23 mouse cellular contexts compared by ENCODE assay signal in the genomic region with DNA sequence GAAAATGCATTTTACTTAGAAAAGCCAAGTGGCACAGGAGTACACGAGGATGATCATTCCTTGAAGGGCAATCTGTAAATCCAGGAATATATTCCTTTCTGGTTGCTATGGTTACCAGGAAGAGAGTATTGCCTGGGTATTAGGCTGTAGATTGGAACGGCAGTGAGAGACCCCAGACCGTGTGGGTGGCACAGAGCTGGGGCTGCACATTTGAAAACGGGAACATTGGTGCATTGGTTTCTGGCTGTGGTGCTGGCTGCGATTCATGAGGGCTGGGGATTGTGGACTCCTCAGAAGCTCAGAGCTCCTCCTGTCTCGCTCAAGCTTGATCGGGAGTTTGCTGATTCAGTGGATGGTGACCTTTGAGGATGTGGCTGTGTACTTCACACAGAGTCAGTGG. TPM values are rescaled to one million over a fixed set of nuclear protein-coding genes. Genes with fewer than 3 reads are reported as not detected.
DNase-seq lines count a peak whose midpoint lies in the region; ATAC-seq and TF ChIP-seq lines count a peak whose summit lies in the region.
"Had no signal": no experiment of that assay in that cellular context is flagged by ENCODE, and none has a peak within 500 bp of the region (broad histone marks: within the 10 kb centered on the region; RNA-seq: fewer than 3 reads in every experiment).

No protein-coding gene starts in this region.

- peaks cover 20% of the 10 kb centered on the region for H3K4me1 ChIP-seq in midbrain, embryonic 16.5 days (ENCODE audit: control insufficient read depth, insufficient read depth, low read length)
- peaks cover 27% of the 10 kb centered on the region for H3K4me1 ChIP-seq in midbrain, embryonic 15.5 days

- ATAC-seq in midbrain, embryonic 16.5 days = no peak
- no peak for ATAC-seq in midbrain, embryonic 15.5 days (replicated peaks)
- ATAC-seq: activated CD4-positive, CD25-positive, alpha-beta regulatory T cell, adult 4 months; CD4-positive, CD25-positive, alpha-beta regulatory T cell, adult 4 months; Patski had no signal

- TF ChIP-seq CTCF in layer of hippocampus, adult 2 months (conservative IDR thresholded peaks at IDR 0.05) = no peak

- peak in 1 of 2 experiments; percentile 32 for DNase-seq in layer of hippocampus, adult 2 months (ENCODE audit: low spot score in 2 of 2)
- no peak for DNase-seq in layer of hippocampus, adult 8-10 months (ENCODE audit: low spot score in 2 of 2)
- DNase-seq in layer of hippocampus, adult 9-11 months = peak; percentile 59
- DNase-seq in layer of hippocampus, postnatal 25 days (ENCODE audit: extremely low spot score in 1 of 2, low spot score in 1 of 2) = no peak
- DNase-seq in right cerebral cortex, postnatal 10 days (ENCODE audit: low spot score in 2 of 2) = peak; percentile 56 to 57
- no peak for DNase-seq in right cerebral cortex, adult 2 months (ENCODE audit: low spot score in 2 of 2)
- DNase-seq: adrenal gland, adult 2 months; adrenal gland, adult 8-10 months; adrenal gland, postnatal 10 days; adrenal gland, postnatal 14 days; adrenal gland, postnatal 25 days; adrenal gland, postnatal 36 days; B cell, adult 2 months; cerebellum, adult 11 months; cerebellum, adult 11-12 months had no signal

- peak overlapping the region; percentile 31; the same call in 1 of the 2 replicates for H3K9ac ChIP-seq in midbrain, embryonic 16.5 days (ENCODE audit: low read depth, low read length)
- H3K9ac ChIP-seq in midbrain, embryonic 15.5 days = no peak overlapping the region

- H3K27ac ChIP-seq in layer of hippocampus, adult 2 months = peak overlapping the region; percentile 68
- no peak overlapping the region; the same call in 1 of the 2 replicates for H3K27ac ChIP-seq in midbrain, embryonic 16.5 days (ENCODE audit: low read length)
- H3K27ac ChIP-seq in midbrain, embryonic 15.5 days = no peak overlapping the region

- H3K4me3 ChIP-seq in layer of hippocampus, adult 2 months = no peak overlapping the region
- H3K4me3 ChIP-seq in midbrain, embryonic 16.5 days (ENCODE audit: low read depth, low read length) = no peak overlapping the region
- no peak overlapping the region for H3K4me3 ChIP-seq in midbrain, embryonic 15.5 days

- H3K36me3 ChIP-seq in midbrain, embryonic 16.5 days (ENCODE audit: control insufficient read depth, insufficient read depth, low read length) = peaks cover 9% of the 10 kb centered on the region
- peaks cover 13% of the 10 kb centered on the region for H3K36me3 ChIP-seq in midbrain, embryonic 15.5 days (replicated peaks)

- no peaks in the 10 kb centered on the region for H3K27me3 ChIP-seq in midbrain, embryonic 16.5 days (ENCODE audit: control insufficient read depth, insufficient read depth, low read depth, low read length)
- H3K27me3 ChIP-seq in midbrain, embryonic 15.5 days (replicated peaks) = no peaks in the 10 kb centered on the region
- H3K27me3 ChIP-seq: CH12.LX, Patski had no signal

- H3K9me3 ChIP-seq in midbrain, embryonic 16.5 days (replicated peaks; ENCODE audit: control insufficient read depth, low read length, poor library complexity, severe bottlenecking) = no peaks in the 10 kb centered on the region
- no peaks in the 10 kb centered on the region for H3K9me3 ChIP-seq in midbrain, embryonic 15.5 days
- H3K9me3 ChIP-seq: G1E had no signal

- H3K4me2 ChIP-seq in midbrain, embryonic 16.5 days (ENCODE audit: low read length) = no peak overlapping the region
- no peak overlapping the region for H3K4me2 ChIP-seq in midbrain, embryonic 15.5 days

- WGBS in midbrain, embryonic 16.5 days = 61% methylated on average over 7 of the region's 7 CpGs
- WGBS in midbrain, embryonic 15.5 days = 59% methylated on average over 7 of the region's 7 CpGs

RNA-seq across cellular contexts. Expression of a gene that starts 8.6 kb away (rescaled TPM):
- 100 to 1,000 TPM; 318 to 323 TPM for total RNA-seq in layer of hippocampus, adult 2 months (2021)
- total RNA-seq in layer of hippocampus, adult 8-10 months (2022) = 100 to 1,000 TPM; 289 to 388 (median 323) TPM
- 100 to 1,000 TPM; 275 to 303 TPM for total RNA-seq in layer of hippocampus, postnatal 25 days (2021)
- polyA plus RNA-seq in midbrain, embryonic 16.5 days (2015; fragmentation: Nextera tagmentation; extraction: Ambion mirVana) = 391 and 407 TPM in 2 replicates
- polyA plus RNA-seq in midbrain, embryonic 15.5 days (2015; fragmentation: Nextera tagmentation; extraction: Ambion mirVana) = 370 and 375 TPM in 2 replicates

RNA-seq across cellular contexts. Expression of a gene that starts 40.2 kb away (rescaled TPM):
- 1 to 10 TPM; 7.6 to 7.7 TPM for total RNA-seq in layer of hippocampus, adult 2 months (2021)
- 1 to 10 TPM; 7.1 to 9.9 (median 8.4) TPM for total RNA-seq in layer of hippocampus, adult 8-10 months (2022)
- 1 to 10 TPM; 6.1 to 6.6 TPM for total RNA-seq in layer of hippocampus, postnatal 25 days (2021)
- 4.4 and 5.5 TPM in 2 replicates for polyA plus RNA-seq in midbrain, embryonic 16.5 days (2015; fragmentation: Nextera tagmentation; extraction: Ambion mirVana)
- polyA plus RNA-seq in midbrain, embryonic 15.5 days (2015; fragmentation: Nextera tagmentation; extraction: Ambion mirVana) = 3.1 and 4.0 TPM in 2 replicates
- total RNA-seq: MEL had no signal
- polyA plus RNA-seq: CD4-positive, CD25-positive, alpha-beta regulatory T cell, adult 4 months; G1E; Patski had no signal

Comparison
In these comparisons a context has a peak if more than half of its experiments do, and no peak if none do; other contexts are left out.
1. DNase-seq: peak in layer of hippocampus, adult 9-11 months (single experiment) and right cerebral cortex, postnatal 10 days (2 of 2); none in layer of hippocampus, adult 8-10 months (0 of 2), layer of hippocampus, postnatal 25 days (0 of 2) and right cerebral cortex, adult 2 months (0 of 2).